Mouse (Mus musculus) heart, postnatal 0 days (tissue): ENCODE results near the gene Dock8. TPM values are rescaled to one million over a fixed set of nuclear protein-coding genes. Genes with fewer than 3 reads are reported as not detected.

Source experiments
- ATAC-seq: fragments of 200-750 bp; cut with Nextera tagmentation; 2 replicates; pipeline ENCODE4 v1.8.0; 2017; ENCODE audit warnings: low read depth, moderate number of reproducible peaks, moderate library complexity; ENCODE audit not compliant: insufficient read depth
- DNase-seq: peaks from one replicate; pipeline ENCODE4 v3.0.0-alpha.2; 2016; ENCODE audit warnings: low spot score
- H3K27ac ChIP-seq: fragments of 300-500 bp; sonication (generic); 2 replicates; pipeline ENCODE4 v1.5.1; 2014; ENCODE audit warnings: low read depth, mild to moderate bottlenecking
- H3K27me3 ChIP-seq: fragments of 300-500 bp; sonication (generic); 2 replicates; pipeline ENCODE4 v1.6.1; 2014; ENCODE audit warnings: low read length, mixed read lengths; ENCODE audit not compliant: control insufficient read depth, insufficient read depth
- H3K36me3 ChIP-seq: fragments of 300-500 bp; sonication (generic); replicated peaks from 2 replicates; pipeline ENCODE4 v1.6.1; 2014; ENCODE audit warnings: low read length, mixed read lengths; ENCODE audit not compliant: control insufficient read depth, insufficient read depth
- H3K4me1 ChIP-seq: fragments of 300-500 bp; sonication (generic); 2 replicates; pipeline ENCODE4 v1.6.1; 2014; ENCODE audit warnings: antibody characterized with exemption; ENCODE audit not compliant: control insufficient read depth, insufficient read depth
- H3K4me2 ChIP-seq: fragments of 300-500 bp; sonication (generic); 2 replicates; pipeline ENCODE4 v1.6.1; 2014; ENCODE audit warnings: low read depth, mild to moderate bottlenecking, low read length, moderate library complexity
- H3K4me3 ChIP-seq: fragments of 300-500 bp; sonication (generic); 2 replicates; pipeline ENCODE4 v1.5.1; 2014; ENCODE audit warnings: low read depth, low read length
- H3K9ac ChIP-seq: fragments of 300-500 bp; sonication (generic); replicated peaks from 2 replicates; pipeline ENCODE4 v1.6.1; 2014; ENCODE audit warnings: low read depth, low read length, mixed read lengths
- H3K9me3 ChIP-seq: fragments of 300-500 bp; sonication (generic); replicated peaks from 2 replicates; pipeline ENCODE4 v1.6.1; 2016; ENCODE audit warnings: low read length; ENCODE audit not compliant: control insufficient read depth
- CTCF ChIP-seq: IDR thresholded peaks from 2 replicates; pipeline ENCODE4 v1.5.1; 2016; ENCODE audit warnings: antibody characterized with exemption, control low read depth, low read depth
- EP300 ChIP-seq: IDR thresholded peaks from 2 replicates; pipeline ENCODE4 v1.6.1; 2016; ENCODE audit warnings: antibody characterized with exemption, low read depth
- WGBS: fragments of 180-500 bp; shearing (Covaris S2); extraction: QIAGEN DNeasy Blood & Tissue Kit; methylation state at CpG from one replicate; pipeline ENCODE4 v1.1.7; 2014; 5-methylcytosine and 5-hydroxymethylcytosine counted together
- polyA plus RNA-seq: library from polyadenylated mRNA; unstranded; fragments of >200 nt; fragmentation: Nextera tagmentation; extraction: Ambion mirVana; gene quantifications from 2 replicates; pipeline ENCODE4 v1.2.1, GENCODE M21; 2015
- total RNA-seq: library from RNA; depleted of rRNA; stranded (reverse); fragments of >200 nt; gene quantifications from 2 replicates; pipeline ENCODE4 v1.2.3, GENCODE M21; 2014; ENCODE audit warnings: low replicate concordance

The Dock8 gene
- total and polyA plus RNA-seq, 2 experiments from 2014 or later, result 2.4 to 6.0 TPM

- H3K27me3 ChIP-seq, result no peaks in the 10 kb centered on the region
- ATAC-seq (no peak), DNase-seq (no peak)
- H3K9me3 ChIP-seq, result no peaks in the 10 kb centered on the region
- no peaks in the 10 kb centered on the region for H3K4me1 ChIP-seq
- H3K9ac ChIP-seq, result no peak overlapping the region
- TF ChIP-seq CTCF (no peak), EP300 (no peak)
- no peak overlapping the region for H3K4me2 ChIP-seq
- H3K27ac ChIP-seq, result no peak overlapping the region
- WGBS, result 68% methylated on average over 7 of the region's 7 CpGs
- H3K4me3 ChIP-seq, result no peak overlapping the region
- H3K36me3 ChIP-seq, result no peaks in the 10 kb centered on the region
These were observed 28.0 kb upstream of the Dock8 start for GRCm38 (mm10) chr19:24971307-24971706.

DNA sequence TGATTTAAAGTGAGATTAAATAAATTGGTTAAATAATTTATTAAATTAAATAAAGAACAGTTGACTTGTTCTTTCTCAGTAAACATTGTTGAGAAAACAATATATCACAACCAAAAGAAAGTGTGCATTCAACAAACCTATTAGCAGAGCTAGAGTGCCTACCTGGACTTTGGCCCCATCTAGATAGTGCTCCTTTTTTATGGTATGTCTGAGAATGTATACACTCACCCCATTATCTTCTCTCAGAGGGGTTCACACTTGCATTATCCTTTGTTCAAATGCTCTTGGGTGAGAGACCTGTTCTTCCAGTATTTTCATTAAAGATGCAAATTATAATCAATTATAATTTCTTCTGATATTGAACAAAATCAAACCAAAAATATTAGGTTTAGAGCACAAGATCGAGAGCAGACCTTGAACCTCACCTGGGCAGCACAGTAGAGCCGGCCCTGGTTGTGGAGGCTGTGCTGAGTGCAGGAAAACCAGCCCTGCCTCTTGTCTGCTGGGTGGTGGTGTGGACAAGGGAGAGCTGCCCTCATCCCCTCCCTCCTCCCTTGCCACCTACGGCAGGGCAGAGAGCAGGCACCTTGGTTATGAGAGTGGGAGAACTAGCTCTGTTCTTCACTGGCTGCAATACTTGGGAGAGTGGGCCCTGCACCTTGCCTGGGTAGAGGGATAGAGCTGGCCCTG, 26.5 kb upstream of the Dock8 start:
- Histone ChIP-seq H3K9me3 (no peaks in the 10 kb centered on the region), H3K4me1 (no peaks in the 10 kb centered on the region), H3K9ac (no peak overlapping the region), H3K36me3 (no peaks in the 10 kb centered on the region), H3K27me3 (no peaks in the 10 kb centered on the region), H3K4me2 (no peak overlapping the region), H3K4me3 (no peak overlapping the region), H3K27ac (no peak overlapping the region)
- ATAC-seq (no peak), DNase-seq (no peak)
- TF ChIP-seq EP300 (no peak), CTCF (no peak)
- 90% methylated on average over 3 of the region's 3 CpGs for WGBS

DNA sequence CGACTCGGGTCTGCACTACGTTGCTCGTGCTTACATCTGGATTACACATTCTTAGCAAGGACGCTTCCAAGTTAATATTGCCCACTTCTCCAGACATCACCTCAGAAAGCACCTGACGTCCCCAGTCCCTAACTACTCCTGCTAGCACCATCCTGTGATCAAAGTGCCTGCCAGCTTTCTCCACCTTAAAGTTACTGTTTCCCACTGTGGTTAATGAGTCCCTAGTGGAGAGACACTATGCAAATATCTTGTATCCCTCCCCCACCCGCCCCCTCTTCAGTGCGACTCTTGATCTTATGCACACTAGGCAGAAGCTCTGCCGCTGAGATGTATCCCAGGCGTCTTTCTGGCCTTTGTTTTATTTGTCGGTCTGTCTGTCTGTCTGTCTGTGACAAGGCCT, 21.3 kb upstream of the Dock8 start:
- H3K9me3 ChIP-seq, result no peaks in the 10 kb centered on the region
- ATAC-seq (no peak), DNase-seq (no peak)
- no peak overlapping the region for H3K4me2 ChIP-seq
- H3K4me1 ChIP-seq, result no peaks in the 10 kb centered on the region
- 69% methylated on average over 11 of the region's 11 CpGs for WGBS
- no peak for TF ChIP-seq EP300
- TF ChIP-seq CTCF, result no peak
- H3K27ac ChIP-seq, result no peak overlapping the region
- H3K4me3 ChIP-seq, result no peak overlapping the region
- H3K9ac ChIP-seq, result no peak overlapping the region
- no peaks in the 10 kb centered on the region for H3K36me3 ChIP-seq
- H3K27me3 ChIP-seq, result no peaks in the 10 kb centered on the region

DNA sequence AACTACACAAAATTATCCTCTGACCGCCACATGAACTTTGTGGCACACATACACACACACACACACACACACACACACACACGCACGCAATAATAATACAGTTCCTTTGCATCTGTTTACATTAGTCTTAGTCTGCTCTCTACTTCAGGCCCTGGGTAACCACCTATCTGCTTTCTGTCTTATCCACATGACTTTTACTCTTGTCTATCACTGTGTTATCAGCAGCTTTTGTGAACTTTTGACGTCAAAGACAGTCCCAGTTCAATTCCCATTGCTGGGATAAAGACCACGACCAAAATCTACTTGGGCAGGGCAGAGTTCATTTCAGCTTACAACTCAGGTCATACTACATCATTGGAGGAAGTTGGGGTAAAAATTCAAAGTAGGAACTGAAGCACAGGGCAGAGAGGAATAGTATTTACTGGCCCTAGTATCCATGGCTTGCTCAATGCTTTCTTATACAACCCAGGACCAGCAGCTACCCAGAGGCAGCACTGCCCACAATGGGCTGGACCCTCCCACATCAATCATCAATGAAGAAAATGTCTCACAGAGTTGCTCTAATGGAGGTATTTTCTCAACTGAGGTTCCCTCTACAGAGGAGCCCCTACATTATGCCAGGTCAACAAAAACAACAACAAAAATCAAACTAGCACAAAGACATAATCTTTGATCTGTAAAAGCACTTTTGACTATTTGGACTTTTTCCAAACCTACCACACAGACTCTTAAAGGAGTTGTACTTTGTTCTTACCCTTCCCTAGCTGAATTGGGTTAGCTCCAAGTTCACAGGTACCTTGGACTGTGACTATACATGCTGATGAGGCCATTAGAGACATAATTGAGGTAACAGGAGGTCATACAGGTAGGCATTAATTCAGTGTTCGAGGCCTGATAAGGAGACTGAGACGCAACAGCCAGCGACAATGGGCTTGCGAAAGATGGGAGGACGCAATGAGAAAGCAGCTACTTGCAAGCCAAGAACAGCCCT, 20.2 kb upstream of the Dock8 start:
- TF ChIP-seq CTCF, result no peak
- no peak for TF ChIP-seq EP300
- H3K9me3 ChIP-seq, result no peaks in the 10 kb centered on the region
- no peaks in the 10 kb centered on the region for H3K27me3 ChIP-seq
- DNase-seq (no peak), ATAC-seq (no peak)
- H3K4me1 ChIP-seq, result no peaks in the 10 kb centered on the region
- H3K9ac ChIP-seq, result no peak overlapping the region
- H3K4me3 ChIP-seq, result no peak overlapping the region
- no peaks in the 10 kb centered on the region for H3K36me3 ChIP-seq
- 73% methylated on average over 10 of the region's 10 CpGs for WGBS
- no peak overlapping the region for H3K4me2 ChIP-seq
- no peak overlapping the region for H3K27ac ChIP-seq

GRCm38 (mm10) chr19:24981294-24981693, 18.0 kb upstream of the Dock8 start:
- Histone ChIP-seq H3K4me3 (no peak overlapping the region), H3K27me3 (no peaks in the 10 kb centered on the region), H3K27ac (no peak overlapping the region), H3K4me1 (no peaks in the 10 kb centered on the region), H3K4me2 (no peak overlapping the region), H3K9ac (no peak overlapping the region), H3K36me3 (no peaks in the 10 kb centered on the region), H3K9me3 (no peaks in the 10 kb centered on the region)
- WGBS, result 61% methylated on average over 8 of the region's 8 CpGs
- no peak for TF ChIP-seq CTCF
- TF ChIP-seq EP300, result no peak
- DNase-seq (no peak), ATAC-seq (no peak)
